Mouse (Mus musculus) brain, embryonic 14.5 days (tissue): ENCODE data around the gene Fbp1. TPM values are rescaled to one million over a fixed set of nuclear protein-coding genes. Genes with fewer than 3 reads are reported as not detected.

Source experiments
- polyA plus RNA-seq: library from polyadenylated mRNA; depleted of rRNA; stranded (reverse); fragments of >200 nt; gene quantifications from 2 replicates; pipeline ENCODE4 v1.2.3, GENCODE M21; 2012; rRNA removed

Fbp1 gene
- polyA plus RNA-seq, 1 experiment: 0.08 TPM

Other genes starting within 250 kb of the Fbp1 start
- 16.8 and 17.6 TPM in 2 replicates for gene Platr25, start 127.6 kb downstream of the Fbp1 start, polyA plus RNA-seq
- 3.8 and 4.3 TPM in 2 replicates for gene Gm5141, start 102.5 kb downstream of the Fbp1 start, polyA plus RNA-seq
- 0.31 and 0.33 TPM in 2 replicates for gene Fbp2, start 29.9 kb downstream of the Fbp1 start, polyA plus RNA-seq
- 27.2 and 34.0 TPM in 2 replicates for gene 2010111I01Rik, start 76.6 kb upstream of the Fbp1 start, polyA plus RNA-seq